Mouse (Mus musculus) testis, adult 2 months (tissue): ENCODE data around the gene Gpc4.

Experiments used
- CTCF ChIP-seq: fragments of 200-500 bp; IDR thresholded peaks from 2 replicates; pipeline ENCODE4 v1.5.1; 2012; ENCODE audit warnings: low read depth, mild to moderate bottlenecking, inconsistent platforms, low read length, moderate library complexity; ENCODE audit not compliant: control insufficient read depth, insufficient read depth, insufficient replicate concordance
- POLR2A ChIP-seq: fragments of 200-500 bp; IDR thresholded peaks from 2 replicates; pipeline ENCODE4 v1.6.1; 2012; ENCODE audit warnings: low read depth, mild to moderate bottlenecking, inconsistent platforms, low read length, moderate library complexity; ENCODE audit not compliant: control insufficient read depth

DNA sequence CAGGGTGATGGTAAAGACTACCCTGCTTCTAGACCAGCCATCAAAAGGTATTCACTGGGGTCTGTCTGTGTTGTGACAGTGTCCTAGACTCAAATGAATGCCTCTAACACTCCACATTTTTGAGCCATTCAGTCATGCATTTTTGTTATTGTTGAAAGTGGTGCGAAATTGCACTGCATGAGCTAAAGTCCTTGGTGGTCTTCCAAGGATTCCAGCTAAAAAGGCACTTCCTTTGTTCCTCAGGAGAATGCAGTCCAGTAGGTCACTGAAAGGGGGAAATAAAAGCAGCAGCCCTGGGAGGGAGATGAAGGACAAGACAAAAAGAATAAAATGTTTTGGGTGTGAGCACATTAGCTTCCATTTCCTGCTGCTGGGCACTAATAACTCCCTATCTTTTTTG is 2.8 kb downstream of the Gpc4 start:
- TF ChIP-seq POLR2A (no peak), CTCF (no peak)
